Mouse (Mus musculus) heart, embryonic 16.5 days (tissue): ENCODE measurements at regions not wholly inside any gene's neighbourhood (a gene's known extent, or its start where the extent isn't known, plus 50 kb on each side); places are given as distances from the start of the nearest gene placed in this dataset.

ENCODE experiments used
- ATAC-seq: fragments of 200-750 bp; cut with Nextera tagmentation; replicated peaks from 2 replicates; pipeline ENCODE4 v1.8.0; 2017; ENCODE audit warnings: moderate number of reproducible peaks; ENCODE audit not compliant: insufficient read depth, low FRiP score; ENCODE audit errors: extremely low read depth
- H3K27ac ChIP-seq: fragments of 300-500 bp; sonication (generic); 2 replicates; pipeline ENCODE4 v1.5.1; 2014; ENCODE audit warnings: mild to moderate bottlenecking, low read length, control low read depth, moderate library complexity
- H3K27me3 ChIP-seq: fragments of 300-500 bp; sonication (generic); 2 replicates; pipeline ENCODE4 v1.6.1; 2014; ENCODE audit warnings: low read length, mixed read lengths; ENCODE audit not compliant: control insufficient read depth, insufficient read depth
- H3K36me3 ChIP-seq: fragments of 300-500 bp; sonication (generic); 2 replicates; pipeline ENCODE4 v1.6.1; 2014; ENCODE audit not compliant: control insufficient read depth, insufficient read depth
- H3K4me1 ChIP-seq: fragments of 300-500 bp; sonication (generic); 2 replicates; pipeline ENCODE4 v1.6.1; 2014; ENCODE audit warnings: low read length, mixed read lengths; ENCODE audit not compliant: control insufficient read depth, insufficient read depth
- H3K4me2 ChIP-seq: fragments of 300-500 bp; sonication (generic); 2 replicates; pipeline ENCODE4 v1.6.1; 2014; ENCODE audit warnings: low read depth, mild to moderate bottlenecking, control low read depth, low read length
- H3K4me3 ChIP-seq: fragments of 300-500 bp; sonication (generic); 2 replicates; pipeline ENCODE4 v1.5.1; 2014; ENCODE audit warnings: mild to moderate bottlenecking, control low read depth, low read length
- H3K9ac ChIP-seq: fragments of 300-500 bp; sonication (generic); 2 replicates; pipeline ENCODE4 v1.6.1; 2014; ENCODE audit warnings: low read length, control low read depth
- H3K9me3 ChIP-seq: fragments of 300-500 bp; sonication (generic); replicated peaks from 2 replicates; pipeline ENCODE4 v1.6.1; 2016; ENCODE audit warnings: low read length; ENCODE audit not compliant: control insufficient read depth
- WGBS: fragments of 180-500 bp; shearing (Covaris S2); extraction: QIAGEN DNeasy Blood & Tissue Kit; methylation state at CpG from one replicate; pipeline ENCODE4 v1.1.7; 2014; 5-methylcytosine and 5-hydroxymethylcytosine counted together

- WGBS, result 77% methylated on average over 2 of the region's 2 CpGs
Observed at GRCm38 (mm10) chr16:86404309-86404708, 502.7 kb upstream of the Adamts5 start.

GRCm38 (mm10) chr16:86401381-86401780, 499.8 kb upstream of the Adamts5 start:
- WGBS, result 81% methylated on average over 1 of the region's 1 CpGs
- no peak for ATAC-seq
- H3K4me2 ChIP-seq, result no peak overlapping the region
- H3K36me3 ChIP-seq, result no peaks in the 10 kb centered on the region
- H3K9me3 ChIP-seq, result no peaks in the 10 kb centered on the region
- no peak overlapping the region for H3K4me3 ChIP-seq
- no peak overlapping the region for H3K9ac ChIP-seq
- H3K27me3 ChIP-seq, result no peaks in the 10 kb centered on the region
- no peak overlapping the region for H3K27ac ChIP-seq
- H3K4me1 ChIP-seq, result no peaks in the 10 kb centered on the region

More at GRCm38 (mm10) chr16:86404309-86404708, 502.7 kb upstream of the Adamts5 start:
- Histone ChIP-seq H3K9me3 (no peaks in the 10 kb centered on the region), H3K4me2 (no peak overlapping the region), H3K4me1 (no peaks in the 10 kb centered on the region), H3K27ac (no peak overlapping the region), H3K9ac (no peak overlapping the region), H3K27me3 (no peaks in the 10 kb centered on the region), H3K36me3 (no peaks in the 10 kb centered on the region), H3K4me3 (no peak overlapping the region)
- no peak for ATAC-seq

- no peaks in the 10 kb centered on the region for H3K9me3 ChIP-seq
- H3K4me1 ChIP-seq, result no peaks in the 10 kb centered on the region
- H3K27ac ChIP-seq, result no peak overlapping the region
- WGBS, result 95% methylated on average over 1 of the region's 1 CpGs
- ATAC-seq, result no peak
- H3K27me3 ChIP-seq, result no peaks in the 10 kb centered on the region
- no peak overlapping the region for H3K9ac ChIP-seq
- H3K4me3 ChIP-seq, result no peak overlapping the region
- no peaks in the 10 kb centered on the region for H3K36me3 ChIP-seq
- H3K4me2 ChIP-seq, result no peak overlapping the region
Observed at GRCm38 (mm10) chr16:86399288-86399687, 497.7 kb upstream of the Adamts5 start.

GRCm38 (mm10) chr16:86397521-86397920, 495.9 kb upstream of the Adamts5 start:
- H3K4me2 ChIP-seq, result no peak overlapping the region
- no peaks in the 10 kb centered on the region for H3K36me3 ChIP-seq
- WGBS, result 53% methylated on average over 2 of the region's 2 CpGs
- H3K9ac ChIP-seq, result no peak overlapping the region
- H3K4me3 ChIP-seq, result no peak overlapping the region
- no peaks in the 10 kb centered on the region for H3K9me3 ChIP-seq
- H3K27ac ChIP-seq, result no peak overlapping the region
- no peaks in the 10 kb centered on the region for H3K4me1 ChIP-seq
- H3K27me3 ChIP-seq, result no peaks in the 10 kb centered on the region
- no peak for ATAC-seq

- H3K4me1 ChIP-seq, result no peaks in the 10 kb centered on the region
Observed at GRCm38 (mm10) chr16:86389063-86389723, 487.6 kb upstream of the Adamts5 start.

GRCm38 (mm10) chr16:86388128-86388527, 486.5 kb upstream of the Adamts5 start:
- no peak overlapping the region for H3K4me2 ChIP-seq
- no peaks in the 10 kb centered on the region for H3K4me1 ChIP-seq
- H3K9me3 ChIP-seq, result no peaks in the 10 kb centered on the region
- no peak overlapping the region for H3K27ac ChIP-seq
- no peak overlapping the region for H3K4me3 ChIP-seq
- no peak for ATAC-seq
- WGBS, result 67% methylated on average over 1 of the region's 1 CpGs
- H3K36me3 ChIP-seq, result no peaks in the 10 kb centered on the region
- no peaks in the 10 kb centered on the region for H3K27me3 ChIP-seq
- H3K9ac ChIP-seq, result no peak overlapping the region

More at GRCm38 (mm10) chr16:86389063-86389723, 487.6 kb upstream of the Adamts5 start:
- Histone ChIP-seq H3K4me2 (no peak overlapping the region), H3K9me3 (no peaks in the 10 kb centered on the region), H3K27ac (no peak overlapping the region), H3K36me3 (no peaks in the 10 kb centered on the region), H3K4me3 (no peak overlapping the region), H3K9ac (no peak overlapping the region), H3K27me3 (no peaks in the 10 kb centered on the region)
- ATAC-seq, result no peak
- WGBS, result 62% methylated on average over 3 of the region's 3 CpGs

- ATAC-seq, result no peak
- no peak overlapping the region for H3K27ac ChIP-seq
- H3K4me2 ChIP-seq, result no peak overlapping the region
- no peaks in the 10 kb centered on the region for H3K9me3 ChIP-seq
- WGBS, result 43% methylated on average over 3 of the region's 3 CpGs
- H3K27me3 ChIP-seq, result no peaks in the 10 kb centered on the region
- no peaks in the 10 kb centered on the region for H3K4me1 ChIP-seq
- H3K36me3 ChIP-seq, result no peaks in the 10 kb centered on the region
- H3K9ac ChIP-seq, result no peak overlapping the region
- H3K4me3 ChIP-seq, result no peak overlapping the region
Observed at GRCm38 (mm10) chr16:86377991-86378390, 476.4 kb upstream of the Adamts5 start.

- H3K4me2 ChIP-seq, result no peak overlapping the region
- H3K27me3 ChIP-seq, result no peaks in the 10 kb centered on the region
- no peaks in the 10 kb centered on the region for H3K9me3 ChIP-seq
- no peak overlapping the region for H3K9ac ChIP-seq
- no peak overlapping the region for H3K27ac ChIP-seq
- WGBS, result 65% methylated on average over 4 of the region's 4 CpGs
- no peaks in the 10 kb centered on the region for H3K36me3 ChIP-seq
- no peak overlapping the region for H3K4me3 ChIP-seq
- ATAC-seq, result no peak
- H3K4me1 ChIP-seq, result no peaks in the 10 kb centered on the region
Observed at GRCm38 (mm10) chr16:86371652-86372051, 470.0 kb upstream of the Adamts5 start.

- Histone ChIP-seq H3K4me1 (no peaks in the 10 kb centered on the region), H3K9ac (no peak overlapping the region), H3K27me3 (no peaks in the 10 kb centered on the region), H3K4me3 (no peak overlapping the region), H3K27ac (no peak overlapping the region), H3K4me2 (no peak overlapping the region), H3K36me3 (no peaks in the 10 kb centered on the region), H3K9me3 (no peaks in the 10 kb centered on the region)
- WGBS, result 72% methylated on average over 5 of the region's 5 CpGs
- ATAC-seq, result no peak
Observed at GRCm38 (mm10) chr16:86368449-86368848, 466.8 kb upstream of the Adamts5 start.
